In the genomic region with DNA sequence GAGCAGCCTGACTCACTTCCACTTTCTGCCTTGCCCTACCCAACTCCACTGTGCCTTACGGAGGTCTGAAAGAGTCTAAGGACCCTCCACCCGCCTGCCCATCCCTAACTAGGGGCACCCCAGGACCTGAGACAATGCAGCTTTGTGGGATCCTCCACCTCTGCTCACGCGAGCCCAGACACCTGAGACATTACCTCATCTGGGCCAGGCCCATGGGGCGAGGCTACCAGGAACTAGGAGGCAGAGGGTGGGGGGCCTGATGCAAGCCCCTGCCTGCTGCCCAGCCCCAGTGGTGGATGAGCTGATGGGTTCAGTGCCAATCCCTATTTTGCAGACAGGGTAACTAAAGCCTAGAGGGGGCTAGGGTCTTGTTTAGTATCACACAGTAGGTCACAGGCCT, we compare ENCODE assay signal across 16 mouse cellular contexts. TPM values are rescaled to one million over a fixed set of nuclear protein-coding genes. Genes with fewer than 3 reads are reported as not detected.
A peak's percentile ranks its signal among the peaks of the same experiment; 100 is the strongest.
DNase-seq lines count a peak whose midpoint lies in the region; ATAC-seq and TF ChIP-seq lines count a peak whose summit lies in the region.
"Had no signal": no experiment of that assay in that cellular context is flagged by ENCODE, and none has a peak within 500 bp of the region (broad histone marks: within the 10 kb centered on the region; RNA-seq: fewer than 3 reads in every experiment).

No protein-coding gene starts in this region.

- no peak for DNase-seq in embryonic facial prominence, embryonic 10.5 days (ENCODE audit: low spot score)
- no peak for DNase-seq in kidney, adult 2 months
- DNase-seq in kidney, postnatal 36 days = no peak
- no peak for DNase-seq in cerebellum, postnatal 4 days (ENCODE audit: low spot score in 2 of 2)
- no peak for DNase-seq in right cerebral cortex, postnatal 4 days
- DNase-seq: B cell, adult 2 months; gastrocnemius, postnatal 36 days had no signal

- no peaks in the 10 kb centered on the region for H3K9me3 ChIP-seq in embryonic facial prominence, embryonic 15.5 days (replicated peaks)
- no peaks in the 10 kb centered on the region for H3K9me3 ChIP-seq in embryonic facial prominence, embryonic 10.5 days
- no peaks in the 10 kb centered on the region for H3K9me3 ChIP-seq in intestine, embryonic 16.5 days (ENCODE audit: control insufficient read depth, low read length)
- H3K9me3 ChIP-seq in stomach, embryonic 16.5 days (replicated peaks; ENCODE audit: control insufficient read depth, low read length) = no peaks in the 10 kb centered on the region
- H3K9me3 ChIP-seq: embryonic facial prominence, embryonic 13.5 days; forebrain, embryonic 15.5 days; heart, embryonic 10.5 days had no signal

- no peak overlapping the region for H3K9ac ChIP-seq in embryonic facial prominence, embryonic 15.5 days
- peak overlapping the region; percentile 43 for H3K9ac ChIP-seq in intestine, embryonic 16.5 days (ENCODE audit: low read depth, low read length)
- H3K9ac ChIP-seq in stomach, embryonic 16.5 days (ENCODE audit: low read length) = no peak overlapping the region
- H3K9ac ChIP-seq: embryonic facial prominence, embryonic 13.5 days; forebrain, embryonic 15.5 days; hindbrain, embryonic 14.5 days had no signal

- peak overlapping the region; percentile 35; the same call in 1 of the 2 replicates for H3K27ac ChIP-seq in embryonic facial prominence, embryonic 15.5 days (replicated peaks)
- no peak overlapping the region; the same call in 1 of the 2 replicates for H3K27ac ChIP-seq in embryonic facial prominence, embryonic 10.5 days (replicated peaks)
- peak overlapping the region; percentile 2; the same call in 1 of the 2 replicates for H3K27ac ChIP-seq in kidney, adult 2 months (ENCODE audit: insufficient read depth, low read depth, low read length)
- peak overlapping the region; percentile 85 for H3K27ac ChIP-seq in intestine, embryonic 16.5 days (ENCODE audit: low read length)
- H3K27ac ChIP-seq in stomach, embryonic 16.5 days (ENCODE audit: low read length) = peak overlapping the region; percentile 47
- H3K27ac ChIP-seq: embryonic facial prominence, embryonic 13.5 days; forebrain, embryonic 15.5 days; hindbrain, embryonic 14.5 days had no signal

- H3K4me2 ChIP-seq in embryonic facial prominence, embryonic 15.5 days (replicated peaks) = no peak overlapping the region
- H3K4me2 ChIP-seq in intestine, embryonic 16.5 days (ENCODE audit: low read depth, low read length) = no peak overlapping the region
- no peak overlapping the region for H3K4me2 ChIP-seq in stomach, embryonic 16.5 days (ENCODE audit: low read depth, low read length)
- H3K4me2 ChIP-seq: embryonic facial prominence, embryonic 13.5 days; forebrain, embryonic 15.5 days; hindbrain, embryonic 14.5 days had no signal

- H3K4me1 ChIP-seq in embryonic facial prominence, embryonic 15.5 days = no peaks in the 10 kb centered on the region
- peaks cover 20% of the 10 kb centered on the region for H3K4me1 ChIP-seq in embryonic facial prominence, embryonic 10.5 days
- peaks cover 17% of the 10 kb centered on the region for H3K4me1 ChIP-seq in kidney, adult 2 months (ENCODE audit: control insufficient read depth, insufficient read depth, low read length)
- H3K4me1 ChIP-seq in intestine, embryonic 16.5 days (ENCODE audit: control insufficient read depth, insufficient read depth, low read length) = peaks cover 9% of the 10 kb centered on the region
- peaks cover 5% of the 10 kb centered on the region; the same call in 1 of the 2 replicates for H3K4me1 ChIP-seq in stomach, embryonic 16.5 days (ENCODE audit: control insufficient read depth, insufficient read depth, low read length)

- H3K27me3 ChIP-seq in embryonic facial prominence, embryonic 15.5 days = no peaks in the 10 kb centered on the region
- H3K27me3 ChIP-seq in embryonic facial prominence, embryonic 10.5 days (replicated peaks; ENCODE audit: low read depth, poor library complexity, severe bottlenecking) = no peaks in the 10 kb centered on the region
- no peaks in the 10 kb centered on the region for H3K27me3 ChIP-seq in kidney, adult 2 months (replicated peaks; ENCODE audit: control insufficient read depth, insufficient read depth, low read length)
- H3K27me3 ChIP-seq in intestine, embryonic 16.5 days (replicated peaks; ENCODE audit: control insufficient read depth, insufficient read depth, low read length) = no peaks in the 10 kb centered on the region
- no peaks in the 10 kb centered on the region for H3K27me3 ChIP-seq in stomach, embryonic 16.5 days (ENCODE audit: control insufficient read depth, insufficient read depth, low read length)
- H3K27me3 ChIP-seq: embryonic facial prominence, embryonic 13.5 days; forebrain, embryonic 15.5 days had no signal

- no peak for TF ChIP-seq POLR2A in kidney, adult 2 months (IDR thresholded peaks at IDR 0.05; ENCODE audit: low read depth, low read length)

- no peak overlapping the region for H3K4me3 ChIP-seq in embryonic facial prominence, embryonic 15.5 days (replicated peaks)
- H3K4me3 ChIP-seq in embryonic facial prominence, embryonic 10.5 days = no peak overlapping the region
- no peak overlapping the region for H3K4me3 ChIP-seq in kidney, adult 2 months (ENCODE audit: insufficient read depth, low read depth, low read length)
- H3K4me3 ChIP-seq in intestine, embryonic 16.5 days (ENCODE audit: low read length) = no peak overlapping the region
- H3K4me3 ChIP-seq in stomach, embryonic 16.5 days (replicated peaks; ENCODE audit: low read length) = no peak overlapping the region
- H3K4me3 ChIP-seq: embryonic facial prominence, embryonic 13.5 days; forebrain, embryonic 15.5 days; heart, embryonic 10.5 days had no signal

- no peak for TF ChIP-seq CTCF in kidney, adult 2 months (conservative IDR thresholded peaks at IDR 0.05; ENCODE audit: insufficient read depth, insufficient read length, low read depth, low read length)

- ATAC-seq in embryonic facial prominence, embryonic 15.5 days (ENCODE audit: insufficient number of reproducible peaks, low FRiP score, low TSS enrichment, low read depth) = no peak
- peak; percentile 74 for ATAC-seq in intestine, embryonic 16.5 days
- ATAC-seq in stomach, embryonic 16.5 days (ENCODE audit: insufficient read depth, low FRiP score) = no peak
- ATAC-seq: forebrain, embryonic 15.5 days had no signal

- no peaks in the 10 kb centered on the region; the same call in 1 of the 2 replicates for H3K36me3 ChIP-seq in embryonic facial prominence, embryonic 15.5 days
- H3K36me3 ChIP-seq in embryonic facial prominence, embryonic 10.5 days (replicated peaks) = peaks cover 13% of the 10 kb centered on the region; the same call in 1 of the 2 replicates
- no peaks in the 10 kb centered on the region for H3K36me3 ChIP-seq in kidney, adult 2 months (ENCODE audit: control insufficient read depth, insufficient read depth, low read length)
- no peaks in the 10 kb centered on the region for H3K36me3 ChIP-seq in intestine, embryonic 16.5 days (ENCODE audit: control insufficient read depth, insufficient read depth, low read length)
- H3K36me3 ChIP-seq in stomach, embryonic 16.5 days (ENCODE audit: control insufficient read depth, insufficient read depth, low read length) = no peaks in the 10 kb centered on the region
- H3K36me3 ChIP-seq: embryonic facial prominence, embryonic 13.5 days; forebrain, embryonic 15.5 days had no signal

- WGBS in embryonic facial prominence, embryonic 15.5 days = 61% methylated on average over 5 of the region's 5 CpGs
- WGBS in embryonic facial prominence, embryonic 10.5 days = 81% methylated on average over 5 of the region's 5 CpGs
- 83% methylated on average over 5 of the region's 5 CpGs for WGBS in kidney, adult 2 months
- 80% methylated on average over 5 of the region's 5 CpGs for WGBS in intestine, embryonic 16.5 days
- 69% methylated on average over 5 of the region's 5 CpGs for WGBS in stomach, embryonic 16.5 days

RNA-seq across cellular contexts. Expression of a gene that starts 15.6 kb away (rescaled TPM):
- polyA plus RNA-seq in embryonic facial prominence, embryonic 15.5 days (2015; fragmentation: Nextera tagmentation; extraction: Ambion mirVana) = 9.0 and 10.9 TPM in 2 replicates
- 2.2 and 2.3 TPM in 2 replicates for polyA plus RNA-seq in embryonic facial prominence, embryonic 10.5 days (2016; fragmentation: Nextera tagmentation; extraction: Ambion mirVana)
- 15.4 and 17.6 TPM in 2 replicates for polyA plus RNA-seq in kidney, adult 2 months (2012; rRNA removed)
- 9.6 and 12.9 TPM in 2 replicates for polyA plus RNA-seq in intestine, embryonic 16.5 days (2015; fragmentation: Nextera tagmentation; extraction: Ambion mirVana)
- 6.1 and 6.6 TPM in 2 replicates for polyA plus RNA-seq in stomach, embryonic 16.5 days (2015; fragmentation: Nextera tagmentation; extraction: Ambion mirVana)

RNA-seq across cellular contexts. Expression of a gene that starts 21.2 kb away (rescaled TPM):
- 0.12 and 0.15 TPM in 2 replicates for polyA plus RNA-seq in embryonic facial prominence, embryonic 15.5 days (2015; fragmentation: Nextera tagmentation; extraction: Ambion mirVana)
- polyA plus RNA-seq in embryonic facial prominence, embryonic 10.5 days (2016; fragmentation: Nextera tagmentation; extraction: Ambion mirVana) = 0.14 TPM in 1 of 2 replicates, not detected in the other
- 348 and 492 TPM in 2 replicates for polyA plus RNA-seq in kidney, adult 2 months (2012; rRNA removed)
- 0.07 and 0.11 TPM in 2 replicates for polyA plus RNA-seq in intestine, embryonic 16.5 days (2015; fragmentation: Nextera tagmentation; extraction: Ambion mirVana)
- not detected in 2 replicates for polyA plus RNA-seq in stomach, embryonic 16.5 days (2015; fragmentation: Nextera tagmentation; extraction: Ambion mirVana)
- polyA plus RNA-seq: CD4-positive, CD25-positive, alpha-beta regulatory T cell, adult 4 months; embryonic facial prominence, embryonic 13.5 days; forebrain, embryonic 15.5 days; heart, embryonic 10.5 days; heart, embryonic 14.5 days; hindbrain, embryonic 14.5 days had no signal

RNA-seq across cellular contexts. Expression of a gene that starts 46.4 kb away (rescaled TPM):
- polyA plus RNA-seq in embryonic facial prominence, embryonic 15.5 days (2015; fragmentation: Nextera tagmentation; extraction: Ambion mirVana) = 13.0 and 16.2 TPM in 2 replicates
- polyA plus RNA-seq in embryonic facial prominence, embryonic 10.5 days (2016; fragmentation: Nextera tagmentation; extraction: Ambion mirVana) = 6.0 and 6.5 TPM in 2 replicates
- 11.1 and 15.3 TPM in 2 replicates for polyA plus RNA-seq in kidney, adult 2 months (2012; rRNA removed)
- polyA plus RNA-seq in intestine, embryonic 16.5 days (2015; fragmentation: Nextera tagmentation; extraction: Ambion mirVana) = 7.2 and 8.6 TPM in 2 replicates
- 8.6 and 9.2 TPM in 2 replicates for polyA plus RNA-seq in stomach, embryonic 16.5 days (2015; fragmentation: Nextera tagmentation; extraction: Ambion mirVana)

Comparison
In these comparisons a context has a peak if more than half of its experiments do, and no peak if none do; other contexts are left out.
1. RNA of a gene that starts 21.2 kb away (polyA plus RNA-seq): 348 to 492 TPM in kidney, adult 2 months; 0.12 to 0.15 TPM in embryonic facial prominence, embryonic 15.5 days, 0.07 to 0.11 TPM in intestine, embryonic 16.5 days, not detected in stomach, embryonic 16.5 days and 0.14 TPM in embryonic facial prominence, embryonic 10.5 days; every median in the first group is over 100 times any median in the second.